Mouse (Mus musculus): ENCODE results near the gene Nim1k. TPM values are rescaled to one million over a fixed set of nuclear protein-coding genes. Genes with fewer than 3 reads are reported as not detected.

Nim1k gene
- polyA plus RNA-seq, 1 experiment from 2014 or later, result 0.32 TPM

- Histone ChIP-seq H3K9ac (replicated peaks) (no peak overlapping the region), H3K4me1 (ENCODE audit: insufficient read depth) (peaks cover 12% of the 10 kb centered on the region; the same call in 1 of the 2 replicates), H3K27ac (ENCODE audit: low read depth) (no peak overlapping the region), H3K4me2 (ENCODE audit: low read depth, low read length) (peak overlapping the region; percentile 74), H3K27me3 (ENCODE audit: insufficient read depth, low read length) (no peaks in the 10 kb centered on the region; the same call in 1 of the 2 replicates), H3K4me3 (ENCODE audit: low read depth, low read length) (no peak overlapping the region), H3K36me3 (replicated peaks; ENCODE audit: insufficient read depth, low read length) (no peaks in the 10 kb centered on the region), H3K9me3 (ENCODE audit: low read length) (no peaks in the 10 kb centered on the region)
- ATAC-seq (no peak), DNase-seq (no peak)
- no peak for TF ChIP-seq CTCF (IDR thresholded peaks at IDR 0.05; ENCODE audit: low read depth)
- TF ChIP-seq EP300 (IDR thresholded peaks at IDR 0.05; ENCODE audit: low read depth), result no peak
- 31% methylated on average over 3 of the region's 3 CpGs for WGBS (ENCODE audit: insufficient replicate concordance)
Measured at GRCm38 (mm10) chr13:119754635-119755020, 1.1 kb downstream of the Nim1k start.

DNA sequence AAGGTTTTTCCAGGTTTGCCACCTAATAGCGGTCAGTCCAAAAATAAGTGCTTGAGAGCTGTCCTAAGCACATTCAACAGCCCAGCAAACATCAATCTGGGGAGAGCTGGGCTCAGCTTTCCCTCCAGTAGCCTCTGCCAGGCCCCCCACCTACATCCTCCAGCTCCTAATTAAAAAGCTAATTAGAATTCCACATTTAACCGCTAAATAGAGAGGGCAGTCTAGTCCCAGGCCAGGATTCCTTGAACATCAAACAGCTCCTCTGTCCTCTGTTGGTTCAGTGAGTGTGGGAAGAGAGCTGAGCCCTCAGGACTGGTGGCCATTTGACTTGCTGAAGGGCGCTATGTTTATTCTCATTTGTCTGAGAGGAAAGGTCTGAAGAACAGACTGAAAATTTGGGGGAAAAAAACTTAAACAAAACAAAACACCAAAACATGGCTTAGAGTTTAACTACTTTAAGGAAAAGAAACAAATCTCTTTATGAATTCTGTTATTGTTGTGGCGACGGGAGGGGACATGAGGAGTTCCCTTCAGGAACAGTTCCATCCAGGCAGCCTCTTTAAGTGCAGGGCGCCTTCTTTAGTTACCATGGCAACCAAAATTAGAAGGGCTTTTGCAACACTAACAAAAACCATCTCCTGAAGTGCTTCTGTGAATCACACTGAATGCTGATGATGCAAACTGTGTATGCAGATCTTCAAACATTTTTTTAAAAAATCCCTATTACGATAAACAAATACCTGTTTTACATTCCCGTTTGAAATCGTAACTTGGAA, 1.6 kb downstream of the Nim1k start:
- Histone ChIP-seq H3K4me2 (ENCODE audit: low read depth, low read length) (no peak overlapping the region), H3K27me3 (ENCODE audit: insufficient read depth, low read length) (no peaks in the 10 kb centered on the region; the same call in 1 of the 2 replicates), H3K9me3 (ENCODE audit: low read length) (no peaks in the 10 kb centered on the region), H3K4me1 (ENCODE audit: insufficient read depth) (peaks cover 12% of the 10 kb centered on the region; the same call in 1 of the 2 replicates), H3K27ac (ENCODE audit: low read depth) (no peak overlapping the region), H3K4me3 (ENCODE audit: low read depth, low read length) (no peak overlapping the region), H3K36me3 (replicated peaks; ENCODE audit: insufficient read depth, low read length) (no peaks in the 10 kb centered on the region), H3K9ac (replicated peaks) (no peak overlapping the region)
- DNase-seq (no peak), ATAC-seq (no peak)
- TF ChIP-seq CTCF (IDR thresholded peaks at IDR 0.05; ENCODE audit: low read depth) (no peak), EP300 (IDR thresholded peaks at IDR 0.05; ENCODE audit: low read depth) (no peak)
- WGBS (ENCODE audit: insufficient replicate concordance), result 68% methylated on average over 9 of the region's 9 CpGs

GRCm38 (mm10) chr13:119746930-119747329, 8.8 kb downstream of the Nim1k start:
- Histone ChIP-seq H3K4me2 (ENCODE audit: low read depth, low read length) (no peak overlapping the region), H3K27me3 (ENCODE audit: insufficient read depth, low read length) (no peaks in the 10 kb centered on the region), H3K27ac (ENCODE audit: low read depth) (no peak overlapping the region), H3K36me3 (replicated peaks; ENCODE audit: insufficient read depth, low read length) (no peaks in the 10 kb centered on the region), H3K4me1 (ENCODE audit: insufficient read depth) (no peaks in the 10 kb centered on the region), H3K4me3 (ENCODE audit: low read depth, low read length) (no peak overlapping the region), H3K9ac (replicated peaks) (no peak overlapping the region), H3K9me3 (ENCODE audit: low read length) (no peaks in the 10 kb centered on the region)
- no peak for TF ChIP-seq EP300 (IDR thresholded peaks at IDR 0.05; ENCODE audit: low read depth)
- TF ChIP-seq CTCF (IDR thresholded peaks at IDR 0.05; ENCODE audit: low read depth), result no peak
- DNase-seq (no peak), ATAC-seq (no peak)
- 69% methylated on average over 4 of the region's 4 CpGs for WGBS (ENCODE audit: insufficient replicate concordance)

GRCm38 (mm10) chr13:119743470-119743869, 12.2 kb downstream of the Nim1k start:
- Histone ChIP-seq H3K9ac (replicated peaks) (no peak overlapping the region), H3K4me3 (ENCODE audit: low read depth, low read length) (no peak overlapping the region), H3K36me3 (replicated peaks; ENCODE audit: insufficient read depth, low read length) (no peaks in the 10 kb centered on the region), H3K4me2 (ENCODE audit: low read depth, low read length) (no peak overlapping the region), H3K27ac (ENCODE audit: low read depth) (no peak overlapping the region), H3K9me3 (ENCODE audit: low read length) (no peaks in the 10 kb centered on the region), H3K27me3 (ENCODE audit: insufficient read depth, low read length) (no peaks in the 10 kb centered on the region), H3K4me1 (ENCODE audit: insufficient read depth) (no peaks in the 10 kb centered on the region)
- ATAC-seq, result no peak
- DNase-seq, result no peak
- WGBS (ENCODE audit: insufficient replicate concordance), result 61% methylated on average over 3 of the region's 3 CpGs
- TF ChIP-seq EP300 (IDR thresholded peaks at IDR 0.05; ENCODE audit: low read depth) (no peak), CTCF (IDR thresholded peaks at IDR 0.05; ENCODE audit: low read depth) (no peak)

GRCm38 (mm10) chr13:119742711-119743415, 12.8 kb downstream of the Nim1k start:
- no peak overlapping the region for H3K27ac ChIP-seq (ENCODE audit: low read depth)
- no peak overlapping the region for H3K4me3 ChIP-seq (ENCODE audit: low read depth, low read length)
- TF ChIP-seq EP300 (IDR thresholded peaks at IDR 0.05; ENCODE audit: low read depth) (no peak), CTCF (IDR thresholded peaks at IDR 0.05; ENCODE audit: low read depth) (no peak)
- H3K4me2 ChIP-seq (ENCODE audit: low read depth, low read length), result no peak overlapping the region
- DNase-seq, result no peak
- 69% methylated on average over 6 of the region's 6 CpGs for WGBS (ENCODE audit: insufficient replicate concordance)
- H3K9ac ChIP-seq (replicated peaks), result no peak overlapping the region
- ATAC-seq, result no peak
- no peaks in the 10 kb centered on the region for H3K27me3 ChIP-seq (ENCODE audit: insufficient read depth, low read length)
- H3K9me3 ChIP-seq (ENCODE audit: low read length), result no peaks in the 10 kb centered on the region
- no peaks in the 10 kb centered on the region for H3K4me1 ChIP-seq (ENCODE audit: insufficient read depth)
- no peaks in the 10 kb centered on the region for H3K36me3 ChIP-seq (replicated peaks; ENCODE audit: insufficient read depth, low read length)

Data from liver, postnatal 0 days (tissue).